Mouse (Mus musculus) lung, embryonic 16.5 days (tissue): ENCODE data around the gene Lrmda. TPM values are rescaled to one million over a fixed set of nuclear protein-coding genes. Genes with fewer than 3 reads are reported as not detected.

Experiments
- ATAC-seq: fragments of 200-750 bp; cut with Nextera tagmentation; 2 replicates; pipeline ENCODE4 v1.8.0; 2017; ENCODE audit warnings: low read depth, mild to moderate bottlenecking, moderate library complexity
- H3K27ac ChIP-seq: fragments of 300-500 bp; sonication (generic); 2 replicates; pipeline ENCODE4 v1.5.1; 2014; ENCODE audit warnings: mild to moderate bottlenecking, control low read depth, low read length
- H3K27me3 ChIP-seq: fragments of 300-500 bp; sonication (generic); 2 replicates; pipeline ENCODE4 v1.6.1; 2014; ENCODE audit warnings: low read depth, low read length, mixed read lengths; ENCODE audit not compliant: control insufficient read depth, insufficient read depth
- H3K36me3 ChIP-seq: fragments of 300-500 bp; sonication (generic); 2 replicates; pipeline ENCODE4 v1.6.1; 2014; ENCODE audit warnings: low read length; ENCODE audit not compliant: control insufficient read depth, insufficient read depth
- H3K4me1 ChIP-seq: fragments of 300-500 bp; sonication (generic); replicated peaks from 2 replicates; pipeline ENCODE4 v1.6.1; 2014; ENCODE audit warnings: low read length, mixed read lengths; ENCODE audit not compliant: control insufficient read depth, insufficient read depth
- H3K4me2 ChIP-seq: fragments of 300-500 bp; sonication (generic); 2 replicates; pipeline ENCODE4 v1.6.1; 2014; ENCODE audit warnings: low read depth, low read length, control low read depth
- H3K4me3 ChIP-seq: fragments of 300-500 bp; sonication (generic); 2 replicates; pipeline ENCODE4 v1.5.1; 2014; ENCODE audit warnings: mild to moderate bottlenecking, low read length, control low read depth
- H3K9ac ChIP-seq: fragments of 300-500 bp; sonication (generic); 2 replicates; pipeline ENCODE4 v1.6.1; 2014; ENCODE audit warnings: low read length, control low read depth
- H3K9me3 ChIP-seq: fragments of 300-500 bp; sonication (generic); 2 replicates; pipeline ENCODE4 v1.6.1; 2016; ENCODE audit warnings: low read length; ENCODE audit not compliant: control insufficient read depth
- WGBS: fragments of 180-500 bp; shearing (Covaris S2); extraction: QIAGEN DNeasy Blood & Tissue Kit; methylation state at CpG from one replicate; pipeline ENCODE4 v1.1.7; 2014; 5-methylcytosine and 5-hydroxymethylcytosine counted together
- polyA plus RNA-seq: library from polyadenylated mRNA; unstranded; fragments of >200 nt; fragmentation: Nextera tagmentation; extraction: Ambion mirVana; gene quantifications from 2 replicates; pipeline ENCODE4 v1.2.1, GENCODE M21; 2015

Gene Lrmda
- polyA plus RNA-seq, 1 experiment from 2014 or later: 1.2 TPM

DNA sequence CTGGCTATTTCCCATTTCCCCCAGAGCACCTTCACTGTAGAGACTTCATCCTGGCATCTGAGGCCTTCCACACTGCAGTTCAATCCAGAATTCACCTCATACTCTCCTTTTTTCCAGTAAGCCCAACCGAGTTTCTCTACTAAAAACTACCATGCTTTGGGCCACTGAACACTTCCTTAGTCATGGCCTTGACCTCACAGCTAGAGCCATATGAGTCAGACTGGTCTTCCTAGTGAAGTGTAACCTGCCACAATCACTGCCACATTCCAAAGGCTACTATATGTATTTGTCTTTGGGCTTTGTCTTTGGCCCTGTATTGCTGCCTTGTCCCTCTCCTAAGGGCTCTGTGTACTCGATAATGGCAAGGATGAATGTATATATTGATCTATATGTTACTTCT lies 708.0 kb downstream of the Lrmda start:
- 63% methylated on average over 2 of the region's 2 CpGs for WGBS
- no peaks in the 10 kb centered on the region for H3K9me3 ChIP-seq

DNA sequence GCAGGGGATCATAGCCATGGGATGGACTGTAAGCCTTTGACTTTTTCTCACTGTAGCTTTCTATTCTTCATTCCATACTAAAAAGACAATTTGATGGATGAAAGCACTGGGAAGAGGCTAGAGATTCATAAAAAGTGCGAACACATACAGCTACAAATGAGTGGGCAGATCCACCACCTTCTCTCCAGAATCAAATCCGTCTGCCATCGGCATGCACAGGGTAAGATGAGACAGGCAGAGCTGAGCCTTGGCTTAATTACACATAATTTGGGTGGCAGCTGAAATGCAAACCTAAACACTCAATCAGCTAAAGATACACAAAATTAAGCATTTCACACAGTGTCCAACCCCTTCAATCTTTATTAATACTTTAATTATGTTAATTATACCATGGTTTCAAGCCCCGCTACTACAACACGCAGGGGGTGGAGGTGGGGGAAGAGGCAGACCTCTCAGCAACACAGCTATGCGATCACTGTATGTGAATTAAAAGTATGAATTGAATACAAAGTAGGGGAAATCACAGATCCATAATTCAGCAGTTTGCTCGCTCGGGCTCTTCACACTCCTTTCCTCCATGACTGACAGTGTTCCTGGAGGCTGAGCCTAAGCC lies 709.2 kb downstream of the Lrmda start:
- Histone ChIP-seq H3K9me3 (no peaks in the 10 kb centered on the region), H3K4me1 (no peaks in the 10 kb centered on the region), H3K9ac (no peak overlapping the region), H3K36me3 (no peaks in the 10 kb centered on the region), H3K4me2 (no peak overlapping the region), H3K27me3 (no peaks in the 10 kb centered on the region), H3K27ac (no peak overlapping the region), H3K4me3 (no peak overlapping the region)
- WGBS: 81% methylated on average over 8 of the region's 8 CpGs
- no peak for ATAC-seq

More for the DNA sequence above, 708.0 kb downstream of the Lrmda start:
- Histone ChIP-seq H3K27me3 (no peaks in the 10 kb centered on the region), H3K36me3 (no peaks in the 10 kb centered on the region), H3K9ac (no peak overlapping the region), H3K4me2 (no peak overlapping the region), H3K4me1 (no peaks in the 10 kb centered on the region), H3K4me3 (no peak overlapping the region), H3K27ac (no peak overlapping the region)
- no peak for ATAC-seq

DNA sequence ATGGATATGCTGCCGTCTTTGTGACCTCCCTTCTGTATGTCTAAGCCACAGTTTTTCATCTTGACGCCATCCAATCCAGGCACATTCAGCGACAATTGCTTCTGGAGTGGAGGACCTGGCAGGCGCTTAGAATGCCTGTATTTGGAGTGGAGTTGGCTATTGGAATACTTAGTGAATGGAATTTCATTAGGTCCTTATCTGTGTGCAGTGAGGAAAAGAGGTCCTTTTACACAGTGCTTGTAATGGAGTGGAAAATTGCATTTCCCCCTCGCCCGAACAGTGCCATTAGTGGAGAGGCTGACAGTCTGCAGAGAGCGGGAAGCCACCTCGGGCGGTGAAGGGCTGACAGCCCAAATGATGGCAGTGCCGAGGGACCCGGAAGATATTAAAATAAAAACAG lies 719.1 kb downstream of the Lrmda start:
- Histone ChIP-seq H3K4me2 (peak overlapping the region; percentile 5; the same call in 1 of the 2 replicates), H3K27me3 (no peaks in the 10 kb centered on the region), H3K9ac (no peak overlapping the region), H3K9me3 (no peaks in the 10 kb centered on the region), H3K36me3 (no peaks in the 10 kb centered on the region), H3K27ac (peak overlapping the region; percentile 18; the same call in 1 of the 2 replicates), H3K4me1 (peaks cover 4% of the 10 kb centered on the region; the same call in 1 of the 2 replicates), H3K4me3 (no peak overlapping the region)
- ATAC-seq: peak; percentile 93
- 57% methylated on average over 11 of the region's 11 CpGs for WGBS

DNA sequence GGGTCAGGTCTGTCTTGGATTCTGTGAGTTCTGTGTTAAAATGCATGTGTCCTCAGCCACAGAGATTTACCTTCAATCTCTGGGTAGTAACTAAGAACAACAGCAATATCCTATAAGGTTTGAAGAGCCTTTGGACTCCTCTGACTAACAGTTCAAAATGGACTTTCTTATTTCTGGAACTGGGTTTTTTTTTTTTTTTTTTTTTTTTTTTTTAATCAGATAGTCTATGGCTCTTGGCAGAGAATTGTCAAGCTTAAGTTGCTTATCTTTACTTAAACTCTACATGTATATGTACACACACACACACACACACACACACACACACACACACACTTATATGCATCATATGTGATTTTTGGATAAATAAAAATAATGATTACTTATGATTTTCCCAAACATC lies 723.0 kb downstream of the Lrmda start:
- Histone ChIP-seq H3K36me3 (no peaks in the 10 kb centered on the region), H3K27me3 (no peaks in the 10 kb centered on the region), H3K4me2 (no peak overlapping the region), H3K4me1 (peaks cover 14% of the 10 kb centered on the region), H3K27ac (no peak overlapping the region), H3K4me3 (no peak overlapping the region), H3K9me3 (no peaks in the 10 kb centered on the region), H3K9ac (no peak overlapping the region)
- ATAC-seq: no peak

DNA sequence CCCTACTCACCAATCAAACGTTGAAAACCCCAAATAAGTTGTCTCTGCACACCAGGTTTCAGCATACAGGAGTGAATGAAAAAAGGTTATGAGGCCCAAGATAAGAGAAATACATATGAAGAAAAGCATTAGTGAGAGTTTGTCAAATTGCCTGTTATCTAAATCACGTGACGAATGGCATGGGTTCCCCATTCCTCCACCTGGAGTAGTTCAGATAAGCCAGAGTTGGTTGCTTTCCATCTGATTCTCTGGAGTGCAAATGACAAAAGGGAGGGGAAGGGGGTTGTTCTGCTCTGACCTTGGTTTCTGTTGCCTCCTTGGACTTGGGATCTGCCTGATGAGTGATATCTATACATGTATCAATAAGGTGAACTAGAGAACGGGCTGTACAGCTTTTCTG lies 723.8 kb downstream of the Lrmda start:
- ATAC-seq: no peak
- Histone ChIP-seq H3K9ac (no peak overlapping the region), H3K4me2 (no peak overlapping the region), H3K9me3 (no peaks in the 10 kb centered on the region), H3K36me3 (no peaks in the 10 kb centered on the region), H3K27ac (no peak overlapping the region), H3K4me1 (peaks cover 14% of the 10 kb centered on the region), H3K4me3 (no peak overlapping the region), H3K27me3 (no peaks in the 10 kb centered on the region)
- WGBS: 58% methylated on average over 4 of the region's 4 CpGs

DNA sequence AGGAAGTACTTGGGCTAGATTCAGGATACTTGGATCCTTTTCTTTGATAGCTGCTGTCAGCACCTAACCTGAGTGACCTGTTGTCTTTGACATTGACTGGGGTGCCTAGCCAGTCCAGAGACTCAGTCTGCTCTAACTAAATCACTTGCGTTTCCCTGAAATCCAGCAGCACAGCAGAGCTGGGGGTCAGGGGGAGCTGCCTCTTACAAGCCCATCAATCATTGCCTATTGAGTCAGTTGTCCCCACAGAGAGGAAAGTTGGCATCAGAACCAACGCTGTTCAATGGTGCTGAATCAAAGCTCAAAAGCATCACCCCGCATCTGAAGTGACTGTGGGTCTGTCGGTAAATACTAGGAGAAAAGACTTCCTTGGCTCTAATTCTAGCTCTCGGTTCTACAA lies 725.2 kb downstream of the Lrmda start:
- peak overlapping the region; percentile 55; the same call in 1 of the 2 replicates for H3K27ac ChIP-seq

DNA sequence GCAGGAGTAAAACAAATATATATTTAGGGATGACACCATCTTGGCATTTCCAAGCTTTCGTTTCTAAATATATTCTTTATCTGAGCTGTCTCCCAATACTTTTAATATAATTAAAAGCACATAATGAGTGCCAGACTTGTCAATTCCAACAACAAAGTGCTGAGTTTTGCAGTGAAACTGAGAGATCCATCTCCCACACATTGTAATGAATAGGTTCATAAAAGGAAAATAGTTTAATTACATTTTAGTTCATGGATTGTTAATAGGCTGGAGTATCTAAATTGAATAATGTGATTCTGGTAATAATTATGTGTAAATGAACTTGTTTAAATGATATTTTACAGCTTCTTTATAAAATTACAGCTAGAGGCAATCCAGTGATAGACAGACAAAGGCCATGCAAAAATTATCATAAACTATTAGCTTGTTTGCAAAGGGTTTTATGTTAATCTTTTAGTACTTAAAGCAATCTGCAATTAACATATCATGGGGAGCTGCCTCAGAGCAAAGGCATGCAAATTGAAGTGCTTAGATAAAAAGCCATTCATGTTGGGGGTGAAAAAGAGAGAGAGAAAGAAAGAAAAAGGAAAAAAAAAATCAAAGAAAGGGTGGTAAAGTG lies 725.9 kb downstream of the Lrmda start:
- Histone ChIP-seq H3K4me3 (no peak overlapping the region), H3K4me2 (no peak overlapping the region), H3K36me3 (no peaks in the 10 kb centered on the region), H3K9me3 (no peaks in the 10 kb centered on the region), H3K4me1 (peaks cover 18% of the 10 kb centered on the region), H3K27ac (peak overlapping the region; percentile 86), H3K27me3 (no peaks in the 10 kb centered on the region), H3K9ac (no peak overlapping the region; the same call in 1 of the 2 replicates)
- ATAC-seq: no peak
- 47% methylated on average over 1 of the region's 1 CpGs for WGBS

More for the DNA sequence above, 725.2 kb downstream of the Lrmda start:
- H3K27me3 ChIP-seq: no peaks in the 10 kb centered on the region
- H3K9ac ChIP-seq: no peak overlapping the region
- no peaks in the 10 kb centered on the region for H3K9me3 ChIP-seq
- ATAC-seq: no peak
- WGBS: 35% methylated on average over 5 of the region's 5 CpGs
- no peak overlapping the region for H3K4me3 ChIP-seq
- H3K4me1 ChIP-seq: peaks cover 12% of the 10 kb centered on the region
- H3K36me3 ChIP-seq: no peaks in the 10 kb centered on the region
- no peak overlapping the region for H3K4me2 ChIP-seq

DNA sequence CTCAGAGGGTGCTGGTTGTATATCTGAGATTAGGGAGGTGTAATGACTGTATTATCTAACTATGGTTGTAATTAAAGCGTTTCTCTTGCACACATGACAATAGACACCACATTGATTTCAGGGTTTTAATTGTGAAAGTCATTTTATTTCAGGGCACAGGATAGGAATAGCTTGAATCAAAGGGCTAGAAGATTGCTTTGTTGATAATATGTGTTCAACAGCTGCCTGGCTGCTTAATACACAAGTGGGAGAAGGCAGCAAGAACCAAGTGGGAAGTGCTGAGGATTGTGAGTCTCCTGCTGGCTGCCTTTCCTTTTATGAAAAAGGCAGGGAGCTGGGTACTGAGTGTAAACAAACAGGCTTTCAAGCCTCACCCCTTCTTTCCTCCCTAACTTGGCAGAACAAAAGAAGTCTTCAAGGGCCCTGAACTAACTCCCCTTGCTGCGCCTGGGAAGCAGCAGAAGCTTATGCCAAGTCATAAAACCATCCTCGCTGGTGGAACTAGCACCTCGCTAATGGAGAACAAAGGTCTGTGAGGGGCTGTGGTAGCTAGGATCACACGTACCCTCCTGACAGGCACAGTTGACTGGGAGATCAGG lies 726.5 kb downstream of the Lrmda start:
- H3K36me3 ChIP-seq: no peaks in the 10 kb centered on the region
- WGBS: 5% methylated on average over 5 of the region's 5 CpGs
- no peak overlapping the region; the same call in 1 of the 2 replicates for H3K9ac ChIP-seq
- ATAC-seq: peak; percentile 90
- no peaks in the 10 kb centered on the region for H3K27me3 ChIP-seq
- peaks cover 22% of the 10 kb centered on the region for H3K4me1 ChIP-seq
- no peak overlapping the region for H3K4me3 ChIP-seq
- H3K9me3 ChIP-seq: no peaks in the 10 kb centered on the region
- H3K4me2 ChIP-seq: peak overlapping the region; percentile 23
- H3K27ac ChIP-seq: peak overlapping the region; percentile 86

DNA sequence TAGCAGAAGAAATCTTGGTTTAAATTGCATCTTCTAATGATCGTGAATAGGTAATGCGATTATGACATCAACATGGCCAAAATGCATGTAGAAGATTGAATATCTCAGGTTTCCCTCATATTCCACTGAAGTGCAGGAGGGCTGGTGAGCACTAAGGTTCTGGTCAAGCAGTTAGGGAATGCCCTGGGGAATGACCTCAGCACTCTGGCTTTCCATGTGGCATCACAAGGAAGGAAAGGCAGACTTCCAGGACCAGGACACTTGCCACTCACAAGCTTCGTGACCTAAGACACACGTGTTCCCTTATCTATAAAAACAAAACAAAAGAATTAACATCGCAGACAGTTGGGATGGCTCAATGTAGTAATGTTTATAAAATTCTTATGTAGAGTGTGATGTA lies 728.3 kb downstream of the Lrmda start:
- 71% methylated on average over 5 of the region's 5 CpGs for WGBS
- no peaks in the 10 kb centered on the region for H3K36me3 ChIP-seq
- no peak overlapping the region for H3K4me3 ChIP-seq
- H3K27ac ChIP-seq: no peak overlapping the region
- no peak overlapping the region for H3K4me2 ChIP-seq
- H3K9me3 ChIP-seq: no peaks in the 10 kb centered on the region
- H3K4me1 ChIP-seq: peaks cover 30% of the 10 kb centered on the region
- no peaks in the 10 kb centered on the region for H3K27me3 ChIP-seq
- no peak for ATAC-seq
- no peak overlapping the region for H3K9ac ChIP-seq
